In the genomic region with DNA sequence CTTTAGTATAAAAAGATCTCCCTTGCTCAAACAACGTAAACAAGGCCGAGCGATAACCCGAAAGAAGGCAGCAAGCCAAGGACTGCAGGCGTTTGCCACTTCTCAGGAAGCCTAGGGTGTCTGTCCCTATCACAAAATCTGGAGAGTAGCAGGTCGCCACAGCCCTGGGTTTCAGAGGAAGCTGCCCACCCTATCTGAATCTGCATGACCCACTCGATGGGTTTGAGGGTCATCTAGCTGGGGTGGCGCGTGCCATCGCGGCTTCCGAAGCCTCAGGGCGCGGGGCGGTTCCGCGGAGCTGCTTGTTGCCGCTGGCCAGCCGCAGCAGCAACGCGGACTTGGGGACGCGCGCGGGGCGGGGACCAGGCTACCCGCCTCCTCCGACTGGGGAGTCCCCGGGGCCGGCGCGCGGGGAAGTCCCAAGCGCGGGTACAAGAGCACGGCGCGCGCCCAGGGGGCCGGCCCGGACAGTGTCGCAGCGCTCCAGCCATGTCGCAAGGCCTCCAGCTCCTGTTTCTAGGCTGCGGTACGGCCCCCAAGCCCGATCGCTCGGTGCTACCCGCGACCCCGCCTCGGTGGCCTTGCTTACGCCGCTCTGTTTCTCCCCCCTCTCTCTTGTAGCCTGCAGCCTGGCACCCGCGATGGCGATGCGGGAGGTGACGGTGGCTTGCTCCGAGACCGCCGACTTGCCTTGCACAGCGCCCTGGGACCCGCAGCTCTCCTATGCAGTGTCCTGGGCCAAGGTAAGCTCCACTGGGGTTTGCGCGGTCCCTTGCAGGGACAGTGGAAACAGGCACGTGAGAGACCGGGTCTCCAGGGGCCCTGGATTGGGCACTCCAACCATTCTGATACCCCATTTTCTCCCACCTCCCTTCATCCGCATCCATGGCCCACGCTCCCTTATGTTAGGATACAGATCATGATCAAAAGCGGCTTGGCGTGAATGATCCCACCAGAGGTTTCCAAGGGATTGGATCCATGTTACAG, we compare ENCODE assay signal across 8 mouse cellular contexts. TPM values are rescaled to one million over a fixed set of nuclear protein-coding genes. Genes with fewer than 3 reads are reported as not detected.
DNase-seq lines count a peak whose midpoint lies in the region; ATAC-seq and TF ChIP-seq lines count a peak whose summit lies in the region.

A gene (plus strand): TSS at position 51 of the 987 bp plus-strand sequence.

- peak; percentile 79 for ATAC-seq in heart, embryonic 15.5 days (replicated peaks; ENCODE audit: insufficient number of reproducible peaks, insufficient read depth, low FRiP score, low read depth)
- peak; percentile 64 for ATAC-seq in kidney, postnatal 0 days (replicated peaks; ENCODE audit: low FRiP score, low read depth)
- peak; percentile 73 for ATAC-seq in liver, embryonic 15.5 days (ENCODE audit: insufficient read depth)
- peak; percentile 85 for ATAC-seq in stomach, postnatal 0 days (ENCODE audit: low FRiP score, low TSS enrichment)

- DNase-seq in B cell, adult 2 months = peak; percentile 92 to 94
- DNase-seq in adrenal gland, postnatal 36 days = peak; percentile 86 to 91
- DNase-seq in kidney, postnatal 0 days (ENCODE audit: low spot score) = peak; percentile 87
- peak; percentile 67 for DNase-seq in neural tube, embryonic 10.5 days (ENCODE audit: extremely low spot score, low spot score)
- peak; percentile 74 for DNase-seq in stomach, postnatal 0 days (ENCODE audit: low spot score)

- H3K27me3 ChIP-seq in heart, embryonic 15.5 days = peaks cover 13% of the 10 kb centered on the region; the same call in 1 of the 2 replicates
- H3K27me3 ChIP-seq in kidney, postnatal 0 days (ENCODE audit: insufficient read depth, low read length) = peaks cover 3% of the 10 kb centered on the region; the same call in 1 of the 2 replicates
- peaks cover 46% of the 10 kb centered on the region for H3K27me3 ChIP-seq in liver, embryonic 15.5 days
- no peaks in the 10 kb centered on the region; the same call in 1 of the 2 replicates for H3K27me3 ChIP-seq in stomach, postnatal 0 days (ENCODE audit: control insufficient read depth, insufficient read depth, low read length)

- TF ChIP-seq CTCF in embryonic fibroblast, embryonic 13.5 days (IDR thresholded peaks at IDR 0.05; ENCODE audit: borderline replicate concordance, insufficient read depth, low read length) = no peak
- TF ChIP-seq CTCF in kidney, postnatal 0 days (IDR thresholded peaks at IDR 0.05; ENCODE audit: low read depth) = no peak
- TF ChIP-seq CTCF in stomach, postnatal 0 days (IDR thresholded peaks at IDR 0.05; ENCODE audit: low read depth) = no peak

- WGBS in heart, embryonic 15.5 days = 5% methylated on average over 72 of the region's 73 CpGs
- 2% methylated on average over 72 of the region's 73 CpGs for WGBS in kidney, postnatal 0 days
- 6% methylated on average over 73 of the region's 73 CpGs for WGBS in liver, embryonic 15.5 days (ENCODE audit: insufficient replicate concordance)
- 5% methylated on average over 72 of the region's 73 CpGs for WGBS in stomach, postnatal 0 days

- TF ChIP-seq POLR2A in embryonic fibroblast, embryonic 13.5 days (IDR thresholded peaks at IDR 0.05; ENCODE audit: low read depth, low read length) = no peak

- peak within 1 kb of the TSS; percentile 61 for H3K9ac ChIP-seq in heart, embryonic 15.5 days
- H3K9ac ChIP-seq in kidney, postnatal 0 days (ENCODE audit: low read depth, low read length) = peak within 1 kb of the TSS; percentile 53
- no peak within 1 kb of the TSS for H3K9ac ChIP-seq in liver, embryonic 15.5 days
- H3K9ac ChIP-seq in stomach, postnatal 0 days (ENCODE audit: low read length) = peak within 1 kb of the TSS; percentile 58

- no peaks in the 10 kb centered on the region for H3K36me3 ChIP-seq in heart, embryonic 15.5 days
- H3K36me3 ChIP-seq in kidney, postnatal 0 days (ENCODE audit: insufficient read depth, low read length) = no peaks in the 10 kb centered on the region
- H3K36me3 ChIP-seq in liver, embryonic 15.5 days (replicated peaks) = no peaks in the 10 kb centered on the region
- no peaks in the 10 kb centered on the region for H3K36me3 ChIP-seq in stomach, postnatal 0 days (ENCODE audit: control insufficient read depth, insufficient read depth, low read length)

- H3K4me2 ChIP-seq in heart, embryonic 15.5 days = peak within 1 kb of the TSS; percentile 90
- H3K4me2 ChIP-seq in kidney, postnatal 0 days (ENCODE audit: low read length) = peak within 1 kb of the TSS; percentile 93
- H3K4me2 ChIP-seq in liver, embryonic 15.5 days = peak within 1 kb of the TSS; percentile 65
- peak within 1 kb of the TSS; percentile 91 for H3K4me2 ChIP-seq in stomach, postnatal 0 days (replicated peaks; ENCODE audit: low read depth)

- H3K27ac ChIP-seq in embryonic fibroblast, embryonic 13.5 days (ENCODE audit: insufficient read depth, low read length) = no peak within 1 kb of the TSS
- no peak within 1 kb of the TSS for H3K27ac ChIP-seq in heart, embryonic 15.5 days
- peak within 1 kb of the TSS; percentile 47 for H3K27ac ChIP-seq in kidney, postnatal 0 days
- H3K27ac ChIP-seq in liver, embryonic 15.5 days (replicated peaks) = no peak within 1 kb of the TSS
- no peak within 1 kb of the TSS for H3K27ac ChIP-seq in stomach, postnatal 0 days (replicated peaks)

- H3K4me3 ChIP-seq in embryonic fibroblast, embryonic 13.5 days (ENCODE audit: insufficient read depth, low read length) = peak within 1 kb of the TSS; percentile 44
- peak within 1 kb of the TSS; percentile 61 for H3K4me3 ChIP-seq in heart, embryonic 15.5 days
- H3K4me3 ChIP-seq in kidney, postnatal 0 days (replicated peaks; ENCODE audit: low read depth, low read length) = peak within 1 kb of the TSS; percentile 41
- peak within 1 kb of the TSS; percentile 47 for H3K4me3 ChIP-seq in liver, embryonic 15.5 days (replicated peaks)
- peak within 1 kb of the TSS; percentile 52 for H3K4me3 ChIP-seq in stomach, postnatal 0 days (ENCODE audit: low read depth, low read length)

- H3K4me1 ChIP-seq in embryonic fibroblast, embryonic 13.5 days (ENCODE audit: control insufficient read depth, insufficient read depth, low read length) = no peaks in the 10 kb centered on the region
- H3K4me1 ChIP-seq in heart, embryonic 15.5 days (replicated peaks) = peaks cover 16% of the 10 kb centered on the region
- H3K4me1 ChIP-seq in kidney, postnatal 0 days (replicated peaks; ENCODE audit: insufficient read depth, low read length) = peaks cover 22% of the 10 kb centered on the region; the same call in 1 of the 2 replicates
- H3K4me1 ChIP-seq in liver, embryonic 15.5 days (replicated peaks) = 0 out of 2 replicates have a peak, but pooled peaks cover 5% of the 10 kb centered on the region
- H3K4me1 ChIP-seq in stomach, postnatal 0 days (replicated peaks; ENCODE audit: control insufficient read depth, insufficient read depth) = no peaks in the 10 kb centered on the region

- H3K9me3 ChIP-seq in heart, embryonic 15.5 days (replicated peaks) = no peaks in the 10 kb centered on the region
- H3K9me3 ChIP-seq in kidney, postnatal 0 days (replicated peaks; ENCODE audit: low read length) = no peaks in the 10 kb centered on the region
- no peaks in the 10 kb centered on the region for H3K9me3 ChIP-seq in liver, embryonic 15.5 days (replicated peaks)
- H3K9me3 ChIP-seq in stomach, postnatal 0 days (ENCODE audit: control insufficient read depth, low read length) = no peaks in the 10 kb centered on the region

- no peak for TF ChIP-seq EP300 in stomach, postnatal 0 days (optimal IDR thresholded peaks at IDR 0.05)

RNA-seq across cellular contexts. Expression of the gene that starts here (rescaled TPM):
- total RNA-seq in adrenal gland, postnatal 36 days (2021) = 1 to 10 TPM; 3.2 to 4.0 TPM
- polyA plus RNA-seq in embryonic fibroblast, embryonic 13.5 days (2011; ENCODE audit: insufficient read length, low read depth, missing spikeins) = 0.25 TPM in 1 of 2 replicates, not detected in the other
- 3.9 and 12.3 TPM in 2 replicates for polyA plus RNA-seq in heart, embryonic 15.5 days (2015; fragmentation: Nextera tagmentation; extraction: Ambion mirVana)
- 35.8 and 40.6 TPM in 2 replicates for polyA plus RNA-seq in kidney, postnatal 0 days (2015; fragmentation: Nextera tagmentation; extraction: Ambion mirVana)
- 1.0 and 1.7 TPM in 2 replicates for polyA plus RNA-seq in liver, embryonic 15.5 days (2015; fragmentation: Nextera tagmentation; extraction: Ambion mirVana)
- polyA plus RNA-seq in stomach, postnatal 0 days (2015; fragmentation: Nextera tagmentation; extraction: Ambion mirVana) = 2.1 and 2.9 TPM in 2 replicates
